Mouse (Mus musculus): Measurements from ENCODE around the gene Spryd3.

Gene Spryd3

DNA sequence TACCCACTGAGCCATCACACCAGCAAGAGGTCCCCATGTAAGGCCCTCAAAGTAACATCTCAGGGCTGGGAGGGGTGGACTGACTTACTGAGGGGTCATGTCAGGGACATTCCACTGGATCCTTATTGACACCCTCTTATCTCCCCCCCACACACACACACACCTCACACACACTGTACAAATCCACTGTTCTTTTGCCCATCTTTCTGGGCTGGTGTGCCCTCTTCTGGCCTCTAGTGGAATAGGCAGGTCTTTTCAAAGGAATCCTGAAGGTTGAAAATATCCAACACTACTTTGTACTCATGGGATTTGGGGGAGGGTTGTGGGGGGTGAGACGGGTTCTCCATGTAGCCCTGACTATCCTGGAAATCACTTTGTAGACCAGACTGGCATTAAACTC lies 10.8 kb upstream of the Spryd3 start:
- peak; percentile 55 to 73 for DNase-seq

DNA sequence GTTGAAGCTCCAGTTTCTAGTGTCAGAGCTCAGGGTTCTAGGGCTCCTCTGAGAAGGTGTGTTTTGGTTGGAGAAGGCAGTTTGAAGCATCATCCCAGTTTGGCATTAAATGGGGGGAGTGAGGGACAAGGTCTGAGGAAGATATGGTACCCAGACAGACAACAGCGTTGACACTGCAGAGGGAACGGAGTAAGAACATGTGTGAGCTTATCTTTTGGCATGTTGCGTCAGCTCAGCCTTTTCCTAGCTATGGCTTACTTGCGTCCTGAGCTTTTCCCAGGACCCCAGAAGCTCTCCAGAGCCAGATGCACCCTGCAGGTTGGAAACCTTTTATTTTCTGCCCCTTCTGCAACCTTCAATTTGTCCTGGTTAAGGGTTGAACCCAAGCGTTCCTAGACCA lies 10.1 kb upstream of the Spryd3 start:
- no peak for DNase-seq

DNA sequence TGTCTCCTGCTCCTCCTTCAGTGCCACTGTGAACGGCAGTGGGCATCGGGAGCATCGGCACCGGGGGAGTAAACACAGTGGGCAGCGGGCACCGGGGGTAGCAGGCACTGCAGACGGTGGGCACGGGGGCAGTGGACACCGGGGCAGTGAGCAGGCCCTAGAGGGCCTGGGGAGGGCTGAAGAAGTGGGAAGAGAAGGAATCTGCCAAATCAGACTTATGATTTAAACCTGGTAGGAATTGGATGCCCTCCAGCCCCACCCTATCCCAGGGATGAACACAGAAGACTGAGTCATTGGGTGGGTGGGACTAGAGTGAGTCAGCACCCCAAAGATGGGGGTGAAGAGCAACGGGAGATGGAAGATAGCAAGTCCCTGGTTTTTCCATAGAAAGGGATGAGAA lies 9.3 kb upstream of the Spryd3 start:
- DNase-seq = no peak

DNA sequence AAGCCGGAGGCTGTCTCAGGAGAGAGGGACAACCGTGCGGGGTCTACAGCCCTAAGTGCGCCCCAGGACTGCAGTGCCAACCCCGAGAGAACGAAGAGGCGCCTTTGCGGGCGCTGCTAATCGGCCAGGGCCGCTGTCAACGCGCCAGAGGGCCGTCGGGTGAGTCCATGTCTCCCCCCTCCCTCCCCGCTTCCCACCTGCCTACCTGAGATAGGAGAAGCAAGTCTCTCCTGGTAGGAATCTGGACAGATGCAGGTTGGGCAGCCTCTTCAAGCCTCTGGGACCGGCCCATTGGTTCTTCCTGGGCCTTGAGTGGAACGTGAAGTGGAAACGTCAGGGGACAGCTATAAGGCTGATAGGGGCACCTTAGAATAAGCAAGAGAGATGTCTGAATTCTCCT lies 8.7 kb upstream of the Spryd3 start:
- DNase-seq = no peak

DNA sequence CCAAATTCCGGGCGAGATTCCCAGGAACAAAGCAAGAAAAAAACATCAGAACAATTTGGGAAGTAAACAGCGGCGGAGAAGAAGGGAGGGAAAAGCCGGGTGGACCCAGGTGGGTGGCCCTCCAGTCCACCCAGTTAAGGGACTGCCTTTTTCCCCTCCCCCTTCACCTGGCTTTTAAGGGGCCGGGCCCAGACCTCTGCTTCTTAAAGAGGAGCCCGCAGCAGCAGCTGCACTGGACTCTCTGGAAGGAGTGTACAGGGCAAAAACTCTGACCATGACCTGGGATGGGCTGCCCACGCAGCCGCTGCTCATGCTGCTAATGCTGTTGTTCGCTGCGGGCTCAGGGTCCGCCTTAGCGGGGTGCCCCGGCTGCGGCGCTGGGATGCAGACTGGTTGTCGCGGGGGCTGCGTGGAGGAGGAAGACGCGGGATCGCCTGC lies 8.3 kb upstream of the Spryd3 start, which contains the start of gene Igfbp6:
TSS of gene Igfbp6 (plus strand) at position 89 of the 438 bp plus-strand sequence.
- DNase-seq = no peak

DNA sequence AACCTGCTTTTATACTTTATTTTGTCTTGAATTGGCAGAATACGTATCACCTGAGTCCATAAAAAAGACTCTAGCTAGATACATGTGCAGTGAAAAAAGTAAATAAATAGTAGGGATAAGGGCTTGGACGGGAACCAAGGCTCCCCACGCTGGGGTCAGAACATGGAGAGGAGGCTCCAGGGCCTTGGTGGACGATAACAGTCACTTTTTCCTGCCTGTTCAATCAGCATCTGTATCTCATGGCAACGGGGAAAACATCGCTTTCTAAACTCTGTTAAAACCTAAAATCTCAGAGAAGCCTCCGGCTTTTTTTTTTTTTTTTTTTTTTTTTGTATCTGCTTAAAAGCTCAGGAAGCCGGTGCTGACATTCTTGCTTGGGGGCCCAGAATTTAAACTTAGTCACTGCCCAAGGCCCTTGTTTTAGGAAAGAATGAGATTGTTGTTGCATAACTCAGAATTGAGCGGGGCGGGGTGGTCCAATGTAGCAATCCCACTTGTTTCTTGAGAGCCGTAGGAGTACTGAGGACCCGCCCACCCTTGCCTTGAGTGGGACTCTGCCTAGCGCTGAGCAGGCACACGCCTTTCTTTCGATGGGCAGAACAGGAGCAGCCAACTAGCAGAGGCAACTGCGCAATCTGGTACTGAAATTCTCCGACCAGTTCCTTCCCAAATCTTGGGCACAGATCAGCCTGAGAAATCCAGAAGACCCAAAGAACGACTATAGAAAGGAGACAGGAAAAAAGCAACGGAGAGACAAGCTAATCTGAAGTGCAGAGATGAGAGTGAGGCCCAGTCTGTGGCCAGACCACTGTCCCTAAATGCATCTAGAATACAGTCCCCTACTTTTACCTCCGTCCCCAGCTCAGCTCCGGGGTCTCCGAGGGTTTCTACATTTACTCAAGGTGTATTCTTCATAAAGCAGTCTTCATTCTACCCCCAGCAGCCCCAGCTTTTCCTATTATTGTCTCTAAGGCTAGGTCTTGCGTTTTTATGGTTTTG lies 7.2 kb upstream of the Spryd3 start:
- DNase-seq = peak in 1 of 2 experiments; percentile 49

DNA sequence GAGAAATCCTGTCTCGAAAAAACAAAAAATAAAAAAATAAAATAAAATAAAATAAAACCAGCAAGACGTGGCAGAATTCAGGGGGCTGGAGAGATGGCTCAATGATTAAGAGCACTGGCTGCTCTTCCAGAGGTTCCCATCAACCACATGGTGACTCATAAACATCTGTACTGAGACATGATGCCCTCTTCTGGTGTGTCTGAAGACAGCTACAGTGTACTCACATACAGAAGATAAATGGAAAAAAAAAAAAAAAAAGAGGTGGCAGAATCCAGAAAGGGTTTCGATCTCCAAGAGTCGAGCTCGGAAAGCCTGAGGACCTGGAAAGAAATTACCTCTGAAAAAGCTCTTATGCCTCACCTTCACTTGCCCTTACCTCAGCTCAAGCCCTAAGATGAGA lies 5.1 kb upstream of the Spryd3 start:
- no peak for DNase-seq

DNA sequence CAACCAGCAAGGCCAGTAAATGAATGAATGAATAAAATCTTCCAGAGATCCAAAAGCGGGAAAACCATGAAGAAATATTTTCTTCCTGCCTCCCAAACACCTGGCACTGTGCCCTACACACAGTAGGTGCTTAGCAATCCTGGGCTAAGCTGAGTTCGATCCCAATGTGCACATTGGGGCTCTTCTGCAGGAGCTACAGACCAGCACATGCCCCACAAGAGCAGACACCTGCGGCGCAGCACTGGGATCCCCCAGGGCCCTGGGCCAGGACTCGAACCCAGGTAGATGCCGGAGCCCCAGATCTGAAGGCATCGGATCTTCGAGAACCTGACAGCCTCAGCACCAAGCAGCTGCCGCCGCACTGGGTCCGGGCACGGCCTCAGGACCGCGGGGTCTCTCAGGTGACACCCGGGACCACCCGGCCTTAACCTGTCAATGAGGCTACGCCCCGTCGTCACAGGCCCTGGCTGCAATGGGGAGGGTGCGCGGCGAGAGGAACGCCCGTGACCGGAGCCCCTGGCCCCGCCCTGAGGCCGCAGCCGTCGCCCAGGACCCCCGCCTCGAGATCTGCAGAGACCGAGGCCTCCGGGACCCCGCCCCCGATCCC lies 409 bp downstream of the Spryd3 start:
- no peak for DNase-seq

DNA sequence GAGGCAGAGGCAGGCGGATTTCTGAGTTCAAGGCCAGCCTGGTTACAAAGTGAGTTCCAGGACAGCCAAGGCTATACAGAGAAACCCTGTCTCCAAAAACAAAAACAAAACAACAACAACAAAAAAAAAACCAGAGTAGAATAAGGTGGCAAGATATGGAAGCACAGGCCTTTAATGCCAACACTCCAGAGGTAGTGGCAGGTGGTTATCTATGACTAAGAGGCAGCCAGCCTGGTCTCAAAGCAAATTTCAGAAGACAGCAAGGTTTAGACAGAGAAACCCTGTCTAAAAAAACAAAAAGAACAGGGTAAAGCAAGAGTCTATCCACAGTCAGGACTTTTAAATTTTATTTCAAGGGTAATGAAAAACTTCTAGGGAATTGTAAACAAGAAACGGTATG lies 1.3 kb downstream of the Spryd3 start:
- DNase-seq = no peak

DNA sequence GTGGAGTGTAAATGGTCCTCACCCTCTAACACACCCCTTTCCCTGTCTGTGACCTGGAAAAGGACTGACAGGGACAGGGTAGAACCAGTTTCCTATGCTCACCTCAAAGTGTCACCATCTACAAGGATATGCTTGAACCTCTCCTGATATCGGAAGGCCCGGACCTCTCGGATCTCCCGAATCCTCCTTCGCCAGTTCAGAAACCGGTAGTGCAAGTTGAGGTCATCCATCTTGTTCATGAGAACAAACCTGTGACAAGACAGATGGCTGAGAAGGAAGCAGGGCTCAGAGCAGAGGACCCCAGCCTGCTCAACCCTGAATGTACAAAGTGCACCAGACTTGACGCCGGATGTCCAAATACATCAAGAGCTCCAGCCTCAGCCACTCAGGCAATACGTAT lies 2.7 kb downstream of the Spryd3 start:
- DNase-seq = peak in 1 of 2 experiments; percentile 70

DNA sequence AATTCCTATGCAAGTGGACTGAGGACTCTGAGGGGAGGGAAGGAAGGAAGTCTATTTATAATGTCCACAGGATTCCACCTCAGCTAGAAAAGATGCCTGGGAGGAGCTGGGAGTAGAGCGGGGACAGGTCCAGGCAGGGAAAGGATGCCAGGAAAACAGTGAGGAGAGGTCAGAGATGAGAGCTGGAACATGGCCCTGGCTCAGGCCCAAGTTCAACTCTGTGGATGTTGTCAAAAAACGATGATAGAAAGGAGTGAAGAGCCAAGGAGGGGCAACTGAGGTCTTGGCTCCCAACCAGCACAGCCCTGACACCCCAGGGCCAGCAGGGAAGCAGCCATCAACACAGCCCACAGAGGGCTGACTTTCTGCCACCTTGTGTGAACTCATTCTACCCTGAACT lies 9.7 kb downstream of the Spryd3 start:
- peak; percentile 86 to 90 for DNase-seq

DNA sequence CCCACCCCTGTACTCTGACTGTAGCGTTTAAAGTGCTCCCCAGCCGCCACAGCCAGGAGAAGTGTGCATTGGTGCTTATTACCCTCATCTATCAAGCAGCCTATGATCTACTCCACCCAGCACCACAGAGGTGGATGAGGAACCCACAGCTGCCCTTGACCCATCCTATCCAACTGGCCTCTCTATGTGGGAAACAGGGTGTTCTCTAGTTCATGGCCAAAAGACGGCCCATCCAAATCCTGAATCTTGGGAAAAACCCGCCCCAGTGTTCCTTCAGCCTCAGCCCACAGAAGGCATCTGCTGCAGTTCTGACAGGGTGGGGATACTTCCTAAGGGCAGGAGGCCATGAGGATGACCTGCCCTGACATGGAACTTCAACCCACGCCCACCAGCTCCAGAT lies 15.5 kb downstream of the Spryd3 start:
- DNase-seq = peak; percentile 15 to 71

DNA sequence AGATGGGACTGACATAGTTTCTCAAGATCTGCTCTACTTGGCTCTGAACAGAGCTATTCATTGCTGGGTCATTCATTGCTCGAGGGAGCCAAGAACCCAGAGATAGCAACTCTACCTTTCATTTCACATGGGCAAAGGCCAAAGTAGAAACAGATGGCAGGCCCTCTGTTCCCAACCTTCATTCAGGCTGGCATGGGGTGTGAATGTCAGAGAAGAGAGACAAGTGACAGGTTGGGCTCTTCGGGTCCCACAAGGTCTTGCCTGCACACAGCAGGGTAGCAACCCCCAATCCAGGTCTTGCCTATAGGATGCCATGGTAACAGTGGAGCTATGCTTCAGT lies 16.2 kb downstream of the Spryd3 start:
- DNase-seq = no peak

DNA sequence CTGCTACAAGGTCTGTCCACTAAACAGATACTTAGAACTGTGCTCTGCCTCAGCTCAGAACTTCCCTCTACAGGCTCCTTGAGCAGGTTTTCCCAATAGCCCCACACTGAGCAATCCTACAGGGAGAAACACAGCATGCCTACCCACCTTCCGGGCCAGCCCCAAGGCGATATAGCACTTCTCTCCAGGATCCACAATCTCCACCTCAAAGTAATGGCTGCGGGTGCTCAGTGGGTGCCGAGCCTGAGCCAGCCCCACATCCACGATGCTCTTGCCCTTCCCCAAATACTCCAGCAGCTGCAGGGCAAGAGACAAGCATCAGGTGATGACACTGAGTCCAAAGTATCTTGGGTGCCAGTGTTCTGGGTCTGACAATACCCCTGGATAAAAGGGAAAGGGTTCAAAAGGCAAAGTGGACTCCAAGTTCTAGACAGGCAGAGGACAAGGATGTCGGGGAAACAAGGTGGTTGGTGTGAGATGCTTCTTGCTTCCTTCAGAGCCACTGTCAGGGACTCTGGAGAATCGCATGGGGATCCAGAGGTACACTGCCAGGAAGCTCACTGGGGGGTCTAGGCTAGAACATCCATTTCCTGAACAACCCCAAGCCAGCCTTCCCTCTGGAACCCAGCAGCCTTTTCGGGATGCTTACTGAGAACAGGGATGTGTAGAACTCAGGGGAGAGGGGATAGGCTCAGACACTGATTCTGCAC lies 16.8 kb downstream of the Spryd3 start:
- DNase-seq = peak in 1 of 2 experiments; percentile 27

DNA sequence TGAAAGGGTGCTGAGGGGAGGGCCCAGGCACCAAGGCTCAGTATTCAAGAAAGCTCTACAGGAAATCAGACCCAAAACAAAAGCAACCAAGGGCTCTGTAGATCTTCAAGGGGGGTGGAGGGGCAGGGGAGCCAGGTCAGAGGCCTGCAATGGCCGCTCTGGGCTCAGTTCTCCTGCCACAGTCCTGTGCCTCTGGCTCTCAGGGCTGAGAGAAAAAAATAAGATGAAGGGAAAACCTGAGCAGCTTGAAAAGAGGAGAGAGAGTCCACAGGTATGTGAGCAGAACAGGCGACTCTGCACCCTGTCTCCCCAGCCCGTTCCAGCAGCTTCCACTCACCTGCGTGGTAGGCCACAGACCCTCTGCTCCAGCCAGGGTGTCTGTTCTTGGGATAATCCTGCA lies 17.4 kb downstream of the Spryd3 start:
- peak in 1 of 2 experiments; percentile 41 for DNase-seq

DNA sequence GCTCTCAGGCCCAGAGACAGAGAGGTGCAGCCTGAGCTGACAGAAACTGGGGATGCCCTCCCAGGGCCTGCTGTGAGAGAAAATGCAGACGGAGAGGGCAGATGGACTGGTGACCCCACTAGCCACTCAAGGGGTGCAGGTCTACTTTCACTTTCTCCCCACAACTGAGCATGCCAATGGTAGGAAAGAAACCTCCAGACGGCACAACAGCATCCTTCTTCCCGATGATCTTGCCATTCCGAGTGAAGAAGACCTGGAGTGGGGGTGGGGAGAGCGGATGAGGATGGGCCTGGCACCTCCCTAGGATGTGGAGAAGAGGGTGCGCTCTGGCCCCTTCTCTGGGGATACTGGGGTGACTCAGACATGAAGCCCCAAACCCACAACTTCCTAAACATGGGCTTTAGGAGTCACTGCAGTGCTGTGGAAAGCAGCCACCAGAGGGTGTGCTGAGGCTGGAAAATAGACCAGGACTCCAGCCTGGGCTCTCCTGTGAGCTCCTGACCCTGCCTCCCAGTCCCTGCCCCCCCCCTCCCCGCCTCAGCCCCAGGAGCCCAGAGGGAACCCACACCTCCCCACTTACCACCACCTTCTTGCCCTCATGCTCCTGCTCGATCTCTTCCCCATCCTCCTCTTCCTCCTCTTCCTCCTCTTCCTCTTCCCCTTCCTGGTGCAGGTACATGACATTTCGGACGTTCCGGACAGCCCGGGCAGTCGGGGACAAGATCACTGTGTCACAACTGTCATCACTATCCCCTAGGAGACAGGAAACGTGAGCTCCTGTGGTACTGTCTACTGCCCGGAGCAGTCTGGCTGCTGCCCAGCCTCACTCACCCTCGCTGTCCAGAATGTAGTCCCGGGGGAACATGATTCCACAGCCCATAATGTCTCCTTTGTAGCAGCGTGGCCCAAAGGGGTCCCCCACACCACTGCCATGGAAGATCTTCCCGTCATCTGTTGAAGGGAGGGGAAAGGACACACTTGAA lies 18.3 kb downstream of the Spryd3 start:
- DNase-seq = peak; percentile 72 to 83

DNA sequence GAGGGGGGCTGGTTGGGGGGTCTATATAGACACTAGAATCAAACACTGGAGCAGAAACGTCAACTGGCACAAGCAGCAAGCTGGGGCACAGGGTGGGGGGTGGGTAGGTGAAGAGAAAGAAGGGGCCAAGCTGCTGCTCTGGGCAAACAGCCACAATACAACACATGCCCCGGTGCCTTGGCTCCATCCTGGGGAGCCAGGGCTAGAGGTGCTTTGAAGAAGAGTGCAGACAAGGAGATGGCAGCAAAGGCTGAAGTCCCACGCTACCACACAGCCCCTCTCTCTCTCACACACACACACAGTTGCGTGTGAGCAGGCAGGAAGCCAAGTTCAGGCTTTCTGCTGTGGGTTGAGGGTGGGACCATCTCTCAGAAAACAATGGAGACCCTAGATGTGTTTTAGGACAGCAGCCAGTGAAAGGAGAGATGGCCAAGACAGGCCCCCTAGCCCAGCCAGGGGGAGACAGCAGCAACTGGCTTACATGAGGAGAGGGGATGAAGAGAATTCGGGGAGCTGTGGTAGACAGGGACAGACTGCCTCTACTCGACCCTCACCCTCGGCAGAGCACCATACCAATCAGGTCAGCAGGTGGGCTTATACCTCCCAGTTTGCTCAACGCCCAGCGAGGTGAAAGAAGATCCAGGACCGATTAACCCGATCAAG lies 19.1 kb downstream of the Spryd3 start:
- peak in 1 of 2 experiments; percentile 39 for DNase-seq

DNA sequence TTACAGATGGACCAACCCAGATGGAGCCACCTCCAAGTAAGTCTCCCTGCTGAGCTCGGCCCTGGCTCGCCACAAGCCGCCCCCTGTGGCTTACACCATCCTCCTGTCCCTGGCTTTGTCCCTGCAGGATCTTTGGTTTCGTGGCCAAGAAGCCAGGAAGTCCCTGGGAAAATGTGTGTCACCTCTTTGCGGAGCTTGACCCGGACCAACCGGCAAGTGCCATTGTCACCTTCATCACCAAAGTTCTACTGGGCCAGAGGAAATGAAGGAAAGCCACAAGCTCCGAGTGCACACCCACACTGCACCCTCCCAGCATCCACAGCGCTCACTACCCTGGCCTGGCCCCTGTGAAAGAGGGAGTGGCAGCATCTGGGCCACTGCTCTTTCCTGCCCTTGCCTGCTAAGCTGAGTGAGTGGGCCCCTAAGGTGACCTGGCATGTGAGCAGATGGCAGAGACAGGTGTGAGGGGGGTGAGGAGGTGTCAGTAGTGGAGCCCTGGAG lies 20.3 kb downstream of the Spryd3 start:
- DNase-seq = peak in 1 of 2 experiments; percentile 41

DNA sequence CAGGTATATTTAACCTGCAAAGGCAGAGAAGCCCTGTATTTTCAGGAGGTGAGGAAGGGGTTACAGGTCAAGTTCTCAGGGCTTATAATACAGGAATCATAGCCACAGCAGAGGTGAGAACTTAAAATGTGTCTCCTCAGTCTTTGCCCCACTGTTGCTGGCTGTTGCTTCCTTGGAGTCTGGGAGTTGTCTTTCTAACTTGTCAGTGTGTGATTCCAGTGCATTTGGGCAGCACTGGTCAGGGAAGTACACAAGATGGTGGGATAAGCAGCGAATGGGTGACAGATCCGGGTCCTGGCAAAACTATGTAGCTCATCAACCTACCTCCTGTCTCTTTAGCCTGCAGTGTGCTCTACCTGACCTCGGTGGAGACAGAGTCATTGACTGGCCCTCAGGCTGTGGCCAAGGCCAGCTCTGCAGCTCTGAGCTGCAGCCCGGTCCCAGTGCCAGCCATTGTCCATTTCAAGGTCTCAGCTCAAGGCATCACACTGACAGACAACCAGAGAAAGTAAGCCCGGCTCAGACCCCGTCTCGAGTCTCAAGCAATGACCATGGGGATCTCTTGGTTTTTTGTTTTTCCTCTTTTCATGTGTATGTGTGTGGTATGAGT lies 21.3 kb downstream of the Spryd3 start:
- DNase-seq = peak in 1 of 2 experiments; percentile 35

DNA sequence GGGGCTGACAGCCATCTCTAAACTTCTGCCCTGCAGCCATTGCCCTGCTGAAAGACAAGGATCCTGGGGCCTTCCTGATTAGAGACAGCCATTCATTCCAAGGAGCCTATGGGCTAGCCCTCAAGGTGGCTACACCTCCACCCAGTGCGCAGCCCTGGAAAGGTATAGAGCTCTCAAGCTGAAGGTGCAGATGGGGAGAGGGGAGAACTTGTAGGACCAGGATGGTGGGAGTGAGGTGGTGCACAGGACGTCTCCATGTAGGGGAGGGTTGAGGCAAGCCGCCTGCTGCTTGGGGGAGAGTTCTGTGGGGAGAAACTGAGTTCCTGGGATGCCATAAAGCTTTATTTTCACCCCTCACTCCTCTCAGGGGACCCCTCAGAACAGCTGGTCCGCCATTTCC lies 22.4 kb downstream of the Spryd3 start:
- no peak for DNase-seq

DNA sequence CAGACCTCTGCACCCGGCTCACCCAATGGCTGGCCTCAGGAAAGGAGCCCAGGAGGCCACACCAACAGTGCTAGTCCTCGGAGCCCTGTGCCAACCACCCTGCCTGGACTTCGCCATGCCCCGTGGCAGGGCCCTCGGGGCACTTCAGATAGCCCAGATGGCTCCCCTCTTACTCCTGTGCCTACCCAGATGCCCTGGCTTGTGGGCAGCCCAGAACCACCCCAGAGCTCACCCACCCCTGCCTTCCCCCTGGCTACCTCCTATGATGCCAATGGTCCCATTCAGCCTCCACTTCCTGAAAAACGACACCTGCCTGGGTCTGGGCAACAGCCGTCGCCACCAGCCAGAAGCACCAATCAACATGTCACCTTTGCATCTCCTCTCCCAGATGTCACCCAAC lies 23.2 kb downstream of the Spryd3 start:
- DNase-seq = peak in 1 of 2 experiments; percentile 43

Measured in kidney, postnatal 25 days (tissue).